Mouse (Mus musculus) right cerebral cortex, postnatal 36 days (tissue): ENCODE measurements around the gene Ythdf1.

Experiments
- DNase-seq, 2 experiments: peaks; one replicate each; pipeline ENCODE4 v3.0.0; 2022; ENCODE audit warnings: low spot score in 2 of 2, mixed read lengths in 1 of 2

Ythdf1 gene

GRCm38 (mm10) chr2:180910928-180911327 lies 9.8 kb downstream of the Ythdf1 start:
- DNase-seq, result no peak

GRCm38 (mm10) chr2:180905556-180906221 lies 15.1 kb downstream of the Ythdf1 start:
- DNase-seq, result no peak

GRCm38 (mm10) chr2:180904435-180905208 lies 16.1 kb downstream of the Ythdf1 start:
- peak in 1 of 2 experiments; percentile 39 for DNase-seq

- DNase-seq, result no peak
These were observed 18.7 kb downstream of the Ythdf1 start for GRCm38 (mm10) chr2:180902086-180902485.

- no peak for DNase-seq
These were observed 22.9 kb downstream of the Ythdf1 start for GRCm38 (mm10) chr2:180897857-180898256.

- DNase-seq, result peak in 1 of 2 experiments; percentile 46
These were observed 23.7 kb downstream of the Ythdf1 start for GRCm38 (mm10) chr2:180896819-180897625.

GRCm38 (mm10) chr2:180895837-180896525 lies 24.8 kb downstream of the Ythdf1 start:
- no peak for DNase-seq

- DNase-seq, result no peak
These were observed 25.4 kb downstream of the Ythdf1 start for GRCm38 (mm10) chr2:180895321-180895720.

GRCm38 (mm10) chr2:180894734-180895133 lies 26.0 kb downstream of the Ythdf1 start:
- DNase-seq, result peak; percentile 92 to 94

- no peak for DNase-seq
These were observed 26.6 kb downstream of the Ythdf1 start for GRCm38 (mm10) chr2:180894029-180894623.

- no peak for DNase-seq
These were observed 27.2 kb downstream of the Ythdf1 start for GRCm38 (mm10) chr2:180893537-180894028.

- DNase-seq, result peak; percentile 90 to 92
These were observed 27.8 kb downstream of the Ythdf1 start for GRCm38 (mm10) chr2:180892841-180893521.

- no peak for DNase-seq
These were observed 28.9 kb downstream of the Ythdf1 start for GRCm38 (mm10) chr2:180891835-180892323.

GRCm38 (mm10) chr2:180891075-180891834 lies 29.5 kb downstream of the Ythdf1 start:
- peak; percentile 79 to 85 for DNase-seq

GRCm38 (mm10) chr2:180890422-180891074 lies 30.2 kb downstream of the Ythdf1 start:
- DNase-seq, result no peak

- DNase-seq, result no peak
These were observed 30.8 kb downstream of the Ythdf1 start for GRCm38 (mm10) chr2:180889921-180890280.

- no peak for DNase-seq
These were observed 31.4 kb downstream of the Ythdf1 start for GRCm38 (mm10) chr2:180889271-180889920.

- no peak for DNase-seq
These were observed 35.5 kb downstream of the Ythdf1 start for GRCm38 (mm10) chr2:180885270-180885669.

- DNase-seq, result no peak
These were observed 39.5 kb downstream of the Ythdf1 start for GRCm38 (mm10) chr2:180881281-180881680.
